Mouse (Mus musculus) small intestine, adult 2 months (tissue): ENCODE measurements around the gene Clec16a.

Experiments
- CTCF ChIP-seq: fragments of 200-500 bp; IDR thresholded peaks from 2 replicates; pipeline ENCODE4 v1.5.1; 2012; ENCODE audit warnings: low read depth, mild to moderate bottlenecking, control low read depth, inconsistent platforms, low read length, moderate library complexity, mixed read lengths; ENCODE audit not compliant: insufficient replicate concordance, insufficient read length; ENCODE audit errors: extremely low read depth
- POLR2A ChIP-seq: fragments of 200-500 bp; IDR thresholded peaks from 2 replicates; pipeline ENCODE4 v1.6.1; 2012; ENCODE audit warnings: low read depth, mild to moderate bottlenecking, control low read depth, inconsistent platforms, low read length, moderate library complexity

DNA sequence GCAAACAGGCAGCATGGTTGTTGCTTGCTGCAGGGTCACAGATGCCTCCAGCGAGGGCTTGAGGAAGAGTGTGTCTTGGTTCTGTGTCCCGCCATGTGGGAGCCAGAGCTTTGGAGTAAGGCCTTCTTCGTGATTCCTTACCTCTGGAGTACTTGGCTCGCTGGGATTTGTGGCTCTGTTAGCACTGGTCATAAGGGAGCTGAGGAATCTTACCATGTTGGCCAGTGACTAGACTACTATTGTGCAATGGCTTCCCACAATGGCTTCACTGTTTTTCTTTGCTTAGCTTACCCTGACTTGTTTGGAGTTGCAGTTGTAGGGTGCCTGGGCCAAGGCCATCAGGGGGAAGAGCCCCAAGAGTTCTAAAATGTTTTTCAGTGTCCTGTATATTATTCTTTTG, 30.8 kb downstream of the Clec16a start:
- TF ChIP-seq CTCF (no peak), POLR2A (no peak)
